Mouse (Mus musculus) lung, embryonic 14.5 days (tissue): ENCODE results near the gene Dmtf1. TPM values are rescaled to one million over a fixed set of nuclear protein-coding genes. Genes with fewer than 3 reads are reported as not detected.

Experiments used
- ATAC-seq: fragments of 200-750 bp; cut with Nextera tagmentation; 2 replicates; pipeline ENCODE4 v1.8.0; 2017; ENCODE audit warnings: mild to moderate bottlenecking, moderate TSS enrichment, moderate library complexity; ENCODE audit not compliant: insufficient read depth
- DNase-seq: peaks from one replicate; pipeline ENCODE4 v3.0.0-alpha.2; 2015
- H3K27ac ChIP-seq: fragments of 300-500 bp; sonication (generic); 2 replicates; pipeline ENCODE4 v1.5.1; 2014; ENCODE audit warnings: low read depth, mild to moderate bottlenecking, moderate library complexity
- H3K27me3 ChIP-seq: fragments of 300-500 bp; sonication (generic); 2 replicates; pipeline ENCODE4 v1.6.1; 2014; ENCODE audit warnings: low read length, control low read depth; ENCODE audit not compliant: insufficient read depth
- H3K36me3 ChIP-seq: fragments of 300-500 bp; sonication (generic); 2 replicates; pipeline ENCODE4 v1.6.1; 2014; ENCODE audit warnings: control low read depth; ENCODE audit not compliant: insufficient read depth
- H3K4me1 ChIP-seq: fragments of 300-500 bp; sonication (generic); 2 replicates; pipeline ENCODE4 v1.6.1; 2014; ENCODE audit warnings: antibody characterized with exemption, control low read depth; ENCODE audit not compliant: insufficient read depth
- H3K4me2 ChIP-seq: fragments of 300-500 bp; sonication (generic); 2 replicates; pipeline ENCODE4 v1.6.1; 2014; ENCODE audit warnings: mild to moderate bottlenecking
- H3K4me3 ChIP-seq: fragments of 300-500 bp; sonication (generic); 2 replicates; pipeline ENCODE4 v1.5.1; 2014; ENCODE audit warnings: low read depth, low read length
- H3K9ac ChIP-seq: fragments of 300-500 bp; sonication (generic); 2 replicates; pipeline ENCODE4 v1.6.1; 2014
- H3K9me3 ChIP-seq: fragments of 300-500 bp; sonication (generic); 2 replicates; pipeline ENCODE4 v1.6.1; 2016; ENCODE audit warnings: low read depth, low read length, control low read depth
- CTCF ChIP-seq: IDR thresholded peaks from 2 replicates; pipeline ENCODE4 v1.5.1; 2016; ENCODE audit warnings: antibody characterized with exemption, low read depth
- WGBS: fragments of 180-500 bp; shearing (Covaris S2); extraction: QIAGEN DNeasy Blood & Tissue Kit; methylation state at CpG from one replicate; pipeline ENCODE4 v1.1.7; 2014; 5-methylcytosine and 5-hydroxymethylcytosine counted together
- polyA plus RNA-seq: library from polyadenylated mRNA; unstranded; fragments of >200 nt; fragmentation: Nextera tagmentation; extraction: Ambion mirVana; gene quantifications from 2 replicates; pipeline ENCODE4 v1.2.1, GENCODE M21; 2014

The Dmtf1 gene
- polyA plus RNA-seq, 1 experiment from 2014 or later = 50.8 TPM

DNA sequence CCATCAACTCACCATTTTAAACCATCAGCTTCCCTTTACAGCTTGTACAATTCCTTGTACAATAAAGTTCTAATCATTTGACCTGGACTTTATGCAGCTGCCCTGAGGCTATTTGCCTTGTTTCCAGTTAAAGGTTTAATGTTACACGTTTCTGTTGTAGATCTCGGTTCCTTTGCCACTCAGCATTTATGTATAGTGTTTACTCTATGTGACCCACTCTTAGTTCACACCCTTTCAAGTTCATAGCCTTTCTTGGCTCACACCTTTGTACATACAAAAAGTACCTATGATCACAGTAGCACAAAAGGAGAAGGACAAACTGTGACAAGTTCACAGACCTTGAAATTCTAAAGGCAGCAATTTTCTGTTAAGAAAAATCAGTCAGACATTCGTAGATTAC is 26.0 kb downstream of the Dmtf1 start:
- Histone ChIP-seq H3K9ac (no peak overlapping the region), H3K27ac (no peak overlapping the region), H3K27me3 (no peaks in the 10 kb centered on the region), H3K9me3 (no peaks in the 10 kb centered on the region), H3K4me2 (no peak overlapping the region), H3K36me3 (peaks cover 52% of the 10 kb centered on the region), H3K4me1 (no peaks in the 10 kb centered on the region), H3K4me3 (no peak overlapping the region)
- ATAC-seq = no peak
- no peak for DNase-seq
- 66% methylated on average over 3 of the region's 3 CpGs for WGBS
- TF ChIP-seq CTCF = no peak

DNA sequence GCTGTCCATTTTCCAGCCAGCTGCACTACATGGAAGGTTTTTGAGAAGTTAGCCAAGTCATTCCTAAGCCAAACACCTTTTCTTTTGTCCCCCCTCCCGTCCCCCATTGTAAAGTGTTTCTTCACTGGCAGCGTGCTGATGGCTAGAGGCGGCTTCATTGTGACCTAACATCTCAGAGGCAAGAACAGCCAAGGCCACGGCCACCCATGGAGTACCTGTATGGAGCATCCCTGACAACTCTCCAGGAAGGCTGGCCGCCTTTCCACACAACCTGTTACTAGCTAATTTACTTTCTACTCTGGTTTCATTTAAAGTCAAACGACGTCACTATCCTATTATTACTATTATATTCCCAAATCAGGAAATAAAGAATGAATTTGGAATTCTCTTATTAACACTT is 29.8 kb downstream of the Dmtf1 start:
- DNase-seq (no peak), ATAC-seq (no peak)
- H3K4me2 ChIP-seq = no peak overlapping the region
- H3K4me3 ChIP-seq = no peak overlapping the region
- H3K36me3 ChIP-seq = peaks cover 62% of the 10 kb centered on the region
- H3K27me3 ChIP-seq = no peaks in the 10 kb centered on the region
- H3K9ac ChIP-seq = no peak overlapping the region
- no peaks in the 10 kb centered on the region for H3K9me3 ChIP-seq
- no peak overlapping the region for H3K27ac ChIP-seq
- no peak for TF ChIP-seq CTCF
- 89% methylated on average over 7 of the region's 7 CpGs for WGBS
- H3K4me1 ChIP-seq = no peaks in the 10 kb centered on the region

DNA sequence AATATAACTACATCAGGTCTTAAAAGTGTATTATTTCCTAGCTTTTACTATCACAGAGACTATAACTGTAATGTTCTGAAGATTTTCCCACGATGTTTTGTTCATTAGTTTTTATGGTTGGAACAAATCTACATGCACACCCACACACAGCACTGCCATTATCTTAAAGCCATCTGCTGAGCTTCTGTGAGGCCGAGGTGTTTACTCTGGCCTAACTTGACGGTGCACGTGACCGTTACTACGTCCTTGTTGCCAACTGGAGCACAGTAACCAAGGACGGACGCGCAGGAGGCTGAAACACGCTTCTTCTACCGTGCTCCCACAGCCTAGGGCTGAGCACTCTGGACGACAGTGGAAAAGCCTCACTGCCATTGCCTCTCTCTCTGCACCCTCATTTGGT is 33.0 kb downstream of the Dmtf1 start:
- no peaks in the 10 kb centered on the region for H3K27me3 ChIP-seq
- no peak for TF ChIP-seq CTCF
- H3K4me3 ChIP-seq = no peak overlapping the region
- H3K4me2 ChIP-seq = no peak overlapping the region
- H3K4me1 ChIP-seq = no peaks in the 10 kb centered on the region
- peaks cover 65% of the 10 kb centered on the region for H3K36me3 ChIP-seq
- H3K9ac ChIP-seq = no peak overlapping the region
- no peaks in the 10 kb centered on the region for H3K9me3 ChIP-seq
- no peak for ATAC-seq
- H3K27ac ChIP-seq = no peak overlapping the region
- WGBS = 89% methylated on average over 12 of the region's 12 CpGs
- no peak for DNase-seq

DNA sequence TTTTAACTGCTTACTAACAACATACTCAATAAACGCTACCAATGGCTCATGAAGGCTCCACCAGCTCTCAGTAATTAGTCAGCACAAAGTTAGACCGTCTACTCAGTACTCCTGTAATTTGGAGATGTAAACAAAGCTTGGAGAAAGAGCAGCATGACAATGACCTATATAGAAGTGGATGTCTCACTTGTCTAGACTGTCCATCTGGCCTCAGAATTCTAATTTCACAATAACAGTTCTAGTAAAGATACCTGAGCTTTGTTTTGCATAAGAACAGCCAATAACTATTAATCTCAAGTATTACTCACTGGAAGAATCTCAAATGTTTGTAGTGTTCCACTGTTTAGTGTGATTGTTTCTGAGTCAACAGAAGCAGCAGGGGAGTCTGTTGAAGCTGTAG is 37.4 kb downstream of the Dmtf1 start:
- ATAC-seq (no peak), DNase-seq (no peak)
- Histone ChIP-seq H3K36me3 (peaks cover 85% of the 10 kb centered on the region), H3K27me3 (no peaks in the 10 kb centered on the region), H3K9ac (no peak overlapping the region), H3K9me3 (no peaks in the 10 kb centered on the region), H3K4me3 (no peak overlapping the region), H3K4me1 (no peaks in the 10 kb centered on the region), H3K27ac (no peak overlapping the region), H3K4me2 (no peak overlapping the region)
- WGBS = 83% methylated on average over 2 of the region's 2 CpGs
- no peak for TF ChIP-seq CTCF

DNA sequence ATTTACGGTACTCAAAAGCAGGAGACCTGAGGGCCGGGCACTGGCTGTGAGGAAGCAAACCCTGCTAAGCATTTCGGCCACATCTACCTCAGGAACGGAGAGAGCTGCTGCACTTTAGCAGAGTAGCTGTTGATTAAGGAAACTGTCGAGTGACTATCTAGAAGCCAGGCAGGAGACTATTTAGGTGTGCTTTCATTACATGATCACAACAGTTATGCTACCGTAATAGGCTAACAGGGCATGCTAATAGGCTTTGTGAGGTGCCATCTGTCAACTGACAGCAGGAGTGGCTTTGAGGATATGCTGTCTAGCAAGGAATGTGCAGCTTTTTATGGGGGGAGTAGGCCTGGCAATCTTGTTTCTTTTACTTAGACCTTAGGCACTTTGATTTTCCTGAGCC is 47.4 kb downstream of the Dmtf1 start:
- H3K9ac ChIP-seq = no peak overlapping the region
- H3K27me3 ChIP-seq = no peaks in the 10 kb centered on the region
- 31% methylated on average over 6 of the region's 6 CpGs for WGBS
- H3K9me3 ChIP-seq = no peaks in the 10 kb centered on the region
- no peak for TF ChIP-seq CTCF
- no peak overlapping the region for H3K27ac ChIP-seq
- no peaks in the 10 kb centered on the region for H3K4me1 ChIP-seq
- H3K36me3 ChIP-seq = peaks cover 31% of the 10 kb centered on the region
- DNase-seq = no peak
- H3K4me2 ChIP-seq = no peak overlapping the region
- no peak for ATAC-seq
- no peak overlapping the region for H3K4me3 ChIP-seq

DNA sequence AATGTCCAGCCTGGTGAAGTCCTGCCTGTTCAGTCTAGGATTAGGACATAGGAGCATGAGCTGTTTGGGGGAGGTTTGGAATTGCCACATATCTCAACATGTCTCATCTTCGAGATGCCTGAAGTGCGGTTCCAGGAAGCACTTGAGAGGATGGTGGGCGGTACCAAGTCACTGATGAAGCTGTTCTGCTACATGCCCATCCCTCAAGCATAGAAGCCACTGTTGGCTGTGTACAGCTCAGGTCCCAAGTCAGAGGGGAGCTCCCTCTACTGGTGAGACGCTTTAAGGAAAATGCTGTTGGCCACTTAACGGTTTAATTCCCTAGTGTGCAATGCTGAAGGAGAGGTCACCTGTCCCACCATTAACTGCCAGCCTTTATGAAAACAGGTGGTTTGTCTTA is 49.8 kb downstream of the Dmtf1 start:
- Histone ChIP-seq H3K4me3 (no peak overlapping the region), H3K9ac (no peak overlapping the region), H3K9me3 (no peaks in the 10 kb centered on the region), H3K4me1 (no peaks in the 10 kb centered on the region), H3K27me3 (no peaks in the 10 kb centered on the region), H3K27ac (no peak overlapping the region), H3K4me2 (no peak overlapping the region), H3K36me3 (peaks cover 10% of the 10 kb centered on the region; the same call in 1 of the 2 replicates)
- TF ChIP-seq CTCF = peak; percentile 88
- DNase-seq (peak; percentile 83), ATAC-seq (peak; percentile 82)
- 13% methylated on average over 5 of the region's 5 CpGs for WGBS

DNA sequence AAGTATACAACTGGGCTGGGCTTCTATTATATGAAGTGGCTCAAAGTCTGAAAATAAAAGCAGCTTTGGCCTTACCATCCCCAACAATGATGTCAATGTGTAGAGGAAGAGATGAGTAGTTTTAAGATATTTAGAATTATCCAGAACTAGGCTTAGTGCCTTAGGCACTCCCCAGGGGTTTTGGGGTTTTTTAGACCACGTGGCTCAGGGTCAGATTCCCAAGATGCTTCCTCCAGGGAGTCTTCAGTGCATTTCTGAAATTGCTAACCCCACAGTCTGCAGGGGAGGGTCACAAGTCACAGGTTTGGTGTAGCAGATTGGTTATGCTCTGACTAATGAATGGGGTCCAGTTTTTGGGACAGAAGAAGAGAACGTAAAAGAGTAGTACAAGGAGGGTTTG is 50.3 kb downstream of the Dmtf1 start:
- Histone ChIP-seq H3K27me3 (no peaks in the 10 kb centered on the region), H3K4me2 (no peak overlapping the region), H3K36me3 (peaks cover 7% of the 10 kb centered on the region; the same call in 1 of the 2 replicates), H3K4me1 (no peaks in the 10 kb centered on the region), H3K9ac (no peak overlapping the region), H3K4me3 (no peak overlapping the region), H3K27ac (no peak overlapping the region), H3K9me3 (no peaks in the 10 kb centered on the region)
- 63% methylated on average over 2 of the region's 2 CpGs for WGBS
- DNase-seq (no peak), ATAC-seq (no peak)
- TF ChIP-seq CTCF = no peak

DNA sequence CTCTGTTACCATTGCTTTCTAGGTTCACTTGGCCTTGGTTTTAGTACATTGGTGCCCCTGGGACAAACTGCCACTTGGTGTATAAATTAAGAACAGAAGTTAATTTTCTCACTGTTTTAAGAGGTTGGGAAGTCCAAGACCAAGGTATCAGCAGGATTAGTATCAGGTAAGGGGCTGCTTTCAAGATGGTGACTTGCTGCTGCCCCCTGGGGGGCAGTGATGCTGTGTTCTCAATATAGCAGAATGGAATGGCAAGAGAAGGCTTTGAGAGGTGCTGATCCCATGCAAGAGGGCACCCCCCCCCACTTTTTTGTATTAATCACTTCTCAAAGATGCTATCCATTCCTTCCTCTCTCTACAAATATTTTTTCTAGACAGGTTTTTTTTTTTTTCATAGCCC is 52.0 kb downstream of the Dmtf1 start:
- no peaks in the 10 kb centered on the region for H3K27me3 ChIP-seq
- H3K9me3 ChIP-seq = no peaks in the 10 kb centered on the region
- TF ChIP-seq CTCF = peak; percentile 34
- peak; percentile 8 for DNase-seq
- no peak for ATAC-seq
- no peaks in the 10 kb centered on the region for H3K36me3 ChIP-seq
- H3K4me2 ChIP-seq = no peak overlapping the region
- no peak overlapping the region for H3K27ac ChIP-seq
- no peak overlapping the region for H3K4me3 ChIP-seq
- no peak overlapping the region for H3K9ac ChIP-seq
- no peaks in the 10 kb centered on the region for H3K4me1 ChIP-seq
